Mouse (Mus musculus) liver, embryonic 14.5 days (tissue): Measurements from ENCODE around the gene Nr1d1. TPM values are rescaled to one million over a fixed set of nuclear protein-coding genes. Genes with fewer than 3 reads are reported as not detected.

ENCODE experiments used
- ATAC-seq: fragments of 200-750 bp; cut with Nextera tagmentation; 2 replicates; pipeline ENCODE4 v1.8.0; 2017; ENCODE audit warnings: moderate number of reproducible peaks, mild to moderate bottlenecking, moderate library complexity; ENCODE audit not compliant: insufficient read depth
- DNase-seq, 3 experiments: peaks; one replicate each; pipeline ENCODE4 v3.0.0-alpha.2; 2012 to 2013; ENCODE audit warnings: low read depth in 3 of 3, low spot score in 3 of 3
- H3K27ac ChIP-seq: fragments of 300-500 bp; sonication (generic); 2 replicates; pipeline ENCODE4 v1.5.1; 2014; ENCODE audit warnings: moderate library complexity, mild to moderate bottlenecking, control low read depth, inconsistent platforms
- H3K27me3 ChIP-seq: fragments of 300-500 bp; sonication (generic); 2 replicates; pipeline ENCODE4 v1.6.1; 2014; ENCODE audit warnings: mild to moderate bottlenecking, low read length, moderate library complexity; ENCODE audit not compliant: control insufficient read depth, insufficient read depth
- H3K36me3 ChIP-seq: fragments of 300-500 bp; sonication (generic); replicated peaks from 2 replicates; pipeline ENCODE4 v1.6.1; 2014; ENCODE audit warnings: low read depth; ENCODE audit not compliant: control insufficient read depth, insufficient read depth
- H3K4me1 ChIP-seq, 2 experiments: fragments of 200-500 bp in 1 of 2; fragments of 300-500 bp in 1 of 2; sonication (generic) in 1 of 2; replicated peaks; 2 replicates each; pipeline ENCODE4 v1.6.1; 2012 to 2014; ENCODE audit warnings: antibody characterized with exemption in 1 of 2, inconsistent platforms in 1 of 2, low read length in 1 of 2; ENCODE audit not compliant: control insufficient read depth in 2 of 2, insufficient read depth in 2 of 2
- H3K4me2 ChIP-seq: fragments of 300-500 bp; sonication (generic); 2 replicates; pipeline ENCODE4 v1.6.1; 2014; ENCODE audit warnings: low read depth, mild to moderate bottlenecking, control low read depth, moderate library complexity
- H3K4me3 ChIP-seq, 2 experiments: fragments of 200-500 bp in 1 of 2; fragments of 300-500 bp in 1 of 2; sonication (generic) in 1 of 2; 2 replicates each; pipeline ENCODE4 v1.5.1; 2012 to 2014; ENCODE audit warnings: low read depth in 2 of 2, low read length in 2 of 2, mild to moderate bottlenecking in 2 of 2, control low read depth in 1 of 2, inconsistent platforms in 1 of 2, moderate library complexity in 1 of 2; ENCODE audit not compliant: insufficient read depth in 1 of 2
- H3K9ac ChIP-seq: fragments of 300-500 bp; sonication (generic); replicated peaks from 2 replicates; pipeline ENCODE4 v1.6.1; 2014; ENCODE audit warnings: mild to moderate bottlenecking, control low read depth, moderate library complexity
- H3K9me3 ChIP-seq: fragments of 300-500 bp; sonication (generic); 2 replicates; pipeline ENCODE4 v1.6.1; 2016; ENCODE audit warnings: low read length, mixed read lengths; ENCODE audit not compliant: control insufficient read depth
- CTCF ChIP-seq: IDR thresholded peaks from 2 replicates; pipeline ENCODE4 v1.5.1; 2016; ENCODE audit warnings: antibody characterized with exemption, low read depth, control low read depth
- EP300 ChIP-seq: IDR thresholded peaks from 2 replicates; pipeline ENCODE4 v1.6.1; 2016; ENCODE audit warnings: antibody characterized with exemption, low read depth
- WGBS: fragments of 180-500 bp; shearing (Covaris S2); extraction: QIAGEN DNeasy Blood & Tissue Kit; methylation state at CpG from one replicate; pipeline ENCODE4 v1.1.7; 2014; ENCODE audit not compliant: insufficient replicate concordance; 5-methylcytosine and 5-hydroxymethylcytosine counted together
- polyA plus RNA-seq, 2 experiments: library from polyadenylated mRNA; depleted of rRNA in 1 of 2; stranded (reverse) in 1 of 2; unstranded in 1 of 2; fragments of >200 nt; fragmentation: Nextera tagmentation in 1 of 2; extraction: Ambion mirVana in 1 of 2; gene quantifications; 2 replicates each; pipeline versions ENCODE4 v1.2.1 to v1.2.3; 2012 to 2014

Gene Nr1d1
- polyA plus RNA-seq, 2 experiments, result 0.58 to 0.65 TPM

GRCm38 (mm10) chr11:98809457-98810290, 34.5 kb upstream of the Nr1d1 start:
- H3K4me2 ChIP-seq, result peak overlapping the region; percentile 71
- H3K27me3 ChIP-seq, result no peaks in the 10 kb centered on the region
- peak; percentile 100 for ATAC-seq
- peak; percentile 97 to 98 (median 97) for DNase-seq
- WGBS, result under 1% methylated on average over 81 of the region's 84 CpGs
- H3K4me3 ChIP-seq, result peak overlapping the region; percentile 79 to 87
- no peak for TF ChIP-seq EP300
- TF ChIP-seq CTCF, result peak; percentile 54
- H3K9ac ChIP-seq, result peak overlapping the region; percentile 82
- peak overlapping the region; percentile 87 for H3K27ac ChIP-seq
- H3K9me3 ChIP-seq, result no peaks in the 10 kb centered on the region
- peaks cover 5 to 15% of the 10 kb centered on the region in 2 experiments for H3K4me1 ChIP-seq
- peaks cover 41% of the 10 kb centered on the region for H3K36me3 ChIP-seq

DNA sequence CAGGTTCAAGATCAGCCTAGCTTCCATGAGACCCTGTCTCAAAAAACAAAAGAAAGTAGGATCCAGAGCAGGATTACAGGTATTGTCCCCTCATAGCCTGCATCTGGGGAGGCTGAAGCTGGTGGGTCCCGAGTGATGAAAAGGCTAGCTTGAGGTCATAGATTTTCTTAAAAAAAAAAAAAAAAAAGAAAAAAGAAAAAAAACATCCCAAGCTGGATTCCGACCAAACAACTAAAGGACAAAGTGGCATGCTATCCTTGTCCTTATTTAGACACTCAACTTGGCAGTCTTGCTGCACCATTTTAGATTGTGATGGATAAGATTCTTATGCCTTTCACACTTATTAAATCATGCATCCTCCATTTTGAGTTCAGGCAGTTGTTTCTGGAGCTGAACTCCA, 33.3 kb upstream of the Nr1d1 start:
- Histone ChIP-seq H3K4me1 (peaks cover 5 to 15% of the 10 kb centered on the region in 2 experiments), H3K27ac (peak overlapping the region; percentile 53), H3K36me3 (peaks cover 41% of the 10 kb centered on the region), H3K9me3 (no peaks in the 10 kb centered on the region), H3K4me3 (0 out of 4 replicates have a peak overlapping the region, but pooled peaks of 1 of the 2 experiments have one; percentile 79), H3K27me3 (no peaks in the 10 kb centered on the region), H3K4me2 (peak overlapping the region; percentile 71), H3K9ac (peak overlapping the region; percentile 82; the same call in 1 of the 2 replicates)
- ATAC-seq, result no peak
- DNase-seq, result no peak
- 64% methylated on average over 2 of the region's 2 CpGs for WGBS
- TF ChIP-seq EP300, result no peak
- no peak for TF ChIP-seq CTCF

DNA sequence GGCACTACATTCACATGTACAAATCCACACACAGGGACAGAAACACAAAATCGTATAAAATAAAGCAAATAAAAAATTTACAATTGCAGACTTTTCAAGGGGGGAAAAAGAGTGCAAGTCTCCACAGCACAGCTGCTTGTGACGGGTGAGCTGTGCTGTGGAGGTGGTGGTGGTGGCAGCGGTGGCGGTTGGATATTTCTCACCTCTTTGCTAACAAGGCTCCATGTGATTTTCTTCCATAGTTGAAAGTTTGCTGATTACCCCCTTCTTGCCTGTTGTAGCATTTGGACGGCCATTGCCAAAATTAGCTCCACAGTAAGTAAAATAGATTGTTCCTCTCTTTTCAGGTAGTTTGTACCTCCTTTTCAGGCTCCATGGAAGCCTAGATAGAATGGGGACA, 29.5 kb upstream of the Nr1d1 start, which contains the start of gene Casc3:
Casc3 (plus strand) TSS at position 301 of the 400 bp plus-strand sequence.
- TF ChIP-seq CTCF, result no peak
- ATAC-seq (no peak), DNase-seq (no peak)
- Histone ChIP-seq H3K4me3 (no peak within 1 kb of the TSS), H3K27ac (no peak within 1 kb of the TSS), H3K27me3 (no peaks in the 10 kb centered on the region), H3K9me3 (no peaks in the 10 kb centered on the region), H3K36me3 (peaks cover 53% of the 10 kb centered on the region), H3K9ac (no peak within 1 kb of the TSS), H3K4me2 (no peak within 1 kb of the TSS), H3K4me1 (peaks cover 0 to 3% of the 10 kb centered on the region in 2 experiments; a peak in 3 of 4 replicates)
- 85% methylated on average over 5 of the region's 5 CpGs for WGBS

- H3K27me3 ChIP-seq, result no peaks in the 10 kb centered on the region
- H3K9me3 ChIP-seq, result no peaks in the 10 kb centered on the region
- peak overlapping the region; percentile 95 for H3K4me2 ChIP-seq
- peak overlapping the region in 1 of 2 experiments; percentile 99; a peak in 2 of 4 replicates for H3K4me3 ChIP-seq
- ATAC-seq (no peak), DNase-seq (no peak)
- H3K9ac ChIP-seq, result no peak overlapping the region; the same call in 1 of the 2 replicates
- peaks cover 15 to 17% of the 10 kb centered on the region in 2 experiments for H3K4me1 ChIP-seq
- H3K27ac ChIP-seq, result no peak overlapping the region
- TF ChIP-seq CTCF, result no peak
- no peak for TF ChIP-seq EP300
- H3K36me3 ChIP-seq, result peaks cover 36% of the 10 kb centered on the region
- 69% methylated on average over 4 of the region's 4 CpGs for WGBS
Observed at GRCm38 (mm10) chr11:98797909-98798308, 22.8 kb upstream of the Nr1d1 start.

DNA sequence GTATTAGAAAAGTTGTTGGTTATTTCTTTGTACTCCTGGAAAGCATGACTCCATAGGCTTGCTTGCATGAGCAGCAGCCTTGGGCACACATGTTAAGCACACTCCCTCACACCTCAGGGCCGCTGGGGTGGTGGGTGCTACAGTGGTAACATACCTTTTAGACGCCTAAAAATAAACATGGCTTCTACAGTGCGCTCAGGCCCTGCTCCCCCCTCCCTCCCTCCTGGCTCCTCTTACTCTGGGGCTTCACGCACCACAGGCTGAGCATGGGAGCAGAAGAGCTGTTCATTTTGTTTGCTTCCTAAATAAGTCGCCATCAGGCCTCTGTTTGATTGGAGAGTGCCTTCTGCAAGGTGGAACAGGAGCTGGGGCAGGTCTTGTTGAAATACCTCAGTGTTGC, 22.2 kb upstream of the Nr1d1 start:
- H3K27me3 ChIP-seq, result no peaks in the 10 kb centered on the region
- no peak for TF ChIP-seq CTCF
- TF ChIP-seq EP300, result no peak
- WGBS, result 24% methylated on average over 5 of the region's 5 CpGs
- no peak overlapping the region; the same call in 1 of the 2 replicates for H3K27ac ChIP-seq
- ATAC-seq (no peak), DNase-seq (no peak)
- H3K9ac ChIP-seq, result peak overlapping the region; percentile 98
- no peaks in the 10 kb centered on the region for H3K9me3 ChIP-seq
- H3K4me1 ChIP-seq, result peaks cover 15 to 17% of the 10 kb centered on the region in 2 experiments
- peaks cover 31% of the 10 kb centered on the region for H3K36me3 ChIP-seq
- peak overlapping the region; percentile 85 to 99 for H3K4me3 ChIP-seq
- peak overlapping the region; percentile 95 for H3K4me2 ChIP-seq
